Mouse (Mus musculus) hindbrain, embryonic 12.5 days (tissue): ENCODE measurements around the gene Otos. TPM values are rescaled to one million over a fixed set of nuclear protein-coding genes. Genes with fewer than 3 reads are reported as not detected.

ENCODE experiments used
- polyA plus RNA-seq: library from polyadenylated mRNA; unstranded; fragments of >200 nt; fragmentation: Nextera tagmentation; extraction: Ambion mirVana; gene quantifications from 2 replicates; pipeline ENCODE4 v1.2.1, GENCODE M21; 2016

Gene Otos
- polyA plus RNA-seq, 1 experiment from 2014 or later = not detected

Other genes with a start within 250 kb of the Otos start
- 211 and 248 TPM in 2 replicates for gene Ndufa10, start 175.0 kb downstream of the Otos start, polyA plus RNA-seq
- gene Olfr1416, start 163.7 kb downstream of the Otos start, polyA plus RNA-seq = not detected in 2 replicates
- not detected in 2 replicates for gene Olfr1415, start 152.7 kb downstream of the Otos start, polyA plus RNA-seq
- gene Olfr1414, start 130.2 kb downstream of the Otos start, polyA plus RNA-seq = not detected in 2 replicates
- gene Olfr1413, start 77.5 kb downstream of the Otos start, polyA plus RNA-seq = not detected in 2 replicates
- not detected in 2 replicates for gene Olfr1412, start 63.1 kb downstream of the Otos start, polyA plus RNA-seq
- not detected in 2 replicates for gene Olfr1411, start 54.4 kb downstream of the Otos start, polyA plus RNA-seq
- gene Olfr1410, start 43.1 kb downstream of the Otos start, polyA plus RNA-seq = not detected in 2 replicates
- not detected in 2 replicates for gene Olfr12, start 31.1 kb downstream of the Otos start, polyA plus RNA-seq
- 333 and 394 TPM in 2 replicates for gene Cops9, start 6.9 kb downstream of the Otos start, polyA plus RNA-seq
- 79.8 and 80.2 TPM in 2 replicates for gene Gpc1, start 182.8 kb upstream of the Otos start, polyA plus RNA-seq